Mouse (Mus musculus) hindbrain, embryonic 11.5 days (tissue): ENCODE measurements around the gene Scfd2. TPM values are rescaled to one million over a fixed set of nuclear protein-coding genes. Genes with fewer than 3 reads are reported as not detected.
A peak's percentile ranks its signal among the peaks of the same experiment; 100 is the strongest.

Source experiments
- ATAC-seq: fragments of 200-750 bp; cut with Nextera tagmentation; 2 replicates; pipeline ENCODE4 v1.8.0; 2017; ENCODE audit warnings: mild to moderate bottlenecking, moderate TSS enrichment, moderate library complexity; ENCODE audit not compliant: low FRiP score
- DNase-seq: peaks from one replicate; pipeline ENCODE4 v3.0.0-alpha.2; 2015; ENCODE audit warnings: low spot score
- H3K27ac ChIP-seq: fragments of 300-500 bp; sonication (generic); 2 replicates; pipeline ENCODE4 v1.5.1; 2014; ENCODE audit warnings: mild to moderate bottlenecking, low read depth, low read length
- H3K27me3 ChIP-seq: fragments of 300-500 bp; sonication (generic); 2 replicates; pipeline ENCODE4 v1.6.1; 2014; ENCODE audit warnings: mild to moderate bottlenecking, low read length, moderate library complexity, mixed read lengths; ENCODE audit not compliant: control insufficient read depth, insufficient read depth
- H3K36me3 ChIP-seq: fragments of 300-500 bp; sonication (generic); 2 replicates; pipeline ENCODE4 v1.6.1; 2014; ENCODE audit warnings: mild to moderate bottlenecking, low read length, moderate library complexity, mixed read lengths; ENCODE audit not compliant: control insufficient read depth, insufficient read depth
- H3K4me1 ChIP-seq: fragments of 300-500 bp; sonication (generic); replicated peaks from 2 replicates; pipeline ENCODE4 v1.6.1; 2014; ENCODE audit warnings: low read length, mixed read lengths; ENCODE audit not compliant: control insufficient read depth, insufficient read depth
- H3K4me2 ChIP-seq: fragments of 300-500 bp; sonication (generic); replicated peaks from 2 replicates; pipeline ENCODE4 v1.6.1; 2014; ENCODE audit warnings: mild to moderate bottlenecking, low read depth, low read length
- H3K4me3 ChIP-seq: fragments of 300-500 bp; sonication (generic); 2 replicates; pipeline ENCODE4 v1.5.1; 2014; ENCODE audit warnings: low read depth, low read length
- H3K9ac ChIP-seq: fragments of 300-500 bp; sonication (generic); 2 replicates; pipeline ENCODE4 v1.6.1; 2014; ENCODE audit warnings: low read depth, low read length
- H3K9me3 ChIP-seq: fragments of 300-500 bp; sonication (generic); 2 replicates; pipeline ENCODE4 v1.6.1; 2016; ENCODE audit warnings: low read length; ENCODE audit not compliant: control insufficient read depth
- WGBS: fragments of 180-500 bp; shearing (Covaris S2); extraction: QIAGEN DNeasy Blood & Tissue Kit; methylation state at CpG from one replicate; pipeline ENCODE4 v1.1.7; 2014; 5-methylcytosine and 5-hydroxymethylcytosine counted together
- polyA plus RNA-seq: library from polyadenylated mRNA; unstranded; fragments of >200 nt; fragmentation: Nextera tagmentation; extraction: Ambion mirVana; gene quantifications from 2 replicates; pipeline ENCODE4 v1.2.1, GENCODE M21; 2014

The Scfd2 gene
- polyA plus RNA-seq, 1 experiment from 2014 or later: 17.2 TPM

GRCm38 (mm10) chr5:74159906-74160305 is 371.7 kb downstream of the Scfd2 start:
- no peak overlapping the region for H3K4me3 ChIP-seq
- H3K9me3 ChIP-seq: no peaks in the 10 kb centered on the region
- H3K9ac ChIP-seq: no peak overlapping the region
- peaks cover 3% of the 10 kb centered on the region; the same call in 1 of the 2 replicates for H3K4me1 ChIP-seq
- no peak overlapping the region for H3K4me2 ChIP-seq
- H3K27ac ChIP-seq: no peak overlapping the region
- H3K36me3 ChIP-seq: no peaks in the 10 kb centered on the region
- H3K27me3 ChIP-seq: no peaks in the 10 kb centered on the region
- DNase-seq (no peak), ATAC-seq (no peak)
- WGBS: 55% methylated on average over 7 of the region's 7 CpGs

DNA sequence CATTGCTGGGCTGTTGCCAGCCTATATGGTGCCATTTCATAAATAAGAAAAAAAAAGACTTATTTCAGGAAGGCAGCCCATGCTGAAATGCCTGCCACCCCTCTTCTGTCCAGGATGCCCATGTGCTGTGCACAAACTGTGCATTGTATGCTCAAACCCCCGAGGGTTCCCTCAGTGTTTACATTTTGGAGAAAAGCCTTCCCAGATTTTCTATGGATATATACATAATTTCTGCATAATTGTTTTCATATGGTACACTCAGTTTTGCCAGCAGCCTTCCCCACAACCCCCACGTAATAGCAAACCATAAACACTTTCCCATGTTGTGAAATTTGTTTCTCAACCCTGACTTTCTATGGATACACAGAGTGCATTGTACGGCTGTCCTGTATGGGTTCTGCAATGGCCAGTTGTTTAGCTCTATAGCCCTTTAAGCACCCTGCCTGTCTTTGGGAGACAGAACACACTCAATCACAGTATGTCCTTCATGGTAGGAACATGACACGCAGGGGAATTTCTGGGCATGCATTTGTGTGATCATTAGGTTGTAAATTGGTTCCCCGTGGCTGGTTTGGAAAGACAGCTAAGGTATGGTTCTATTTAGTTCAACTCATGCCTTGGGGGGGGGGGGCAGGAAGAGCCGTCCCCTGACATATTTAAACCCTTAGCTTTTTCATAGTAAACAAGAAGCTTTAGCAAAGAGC is 372.5 kb downstream of the Scfd2 start:
- Histone ChIP-seq H3K9ac (no peak overlapping the region), H3K27me3 (no peaks in the 10 kb centered on the region), H3K36me3 (no peaks in the 10 kb centered on the region), H3K9me3 (no peaks in the 10 kb centered on the region), H3K4me3 (no peak overlapping the region), H3K4me1 (peaks cover 3% of the 10 kb centered on the region; the same call in 1 of the 2 replicates), H3K27ac (no peak overlapping the region), H3K4me2 (no peak overlapping the region)
- ATAC-seq (no peak), DNase-seq (no peak)
- WGBS: 83% methylated on average over 6 of the region's 6 CpGs

DNA sequence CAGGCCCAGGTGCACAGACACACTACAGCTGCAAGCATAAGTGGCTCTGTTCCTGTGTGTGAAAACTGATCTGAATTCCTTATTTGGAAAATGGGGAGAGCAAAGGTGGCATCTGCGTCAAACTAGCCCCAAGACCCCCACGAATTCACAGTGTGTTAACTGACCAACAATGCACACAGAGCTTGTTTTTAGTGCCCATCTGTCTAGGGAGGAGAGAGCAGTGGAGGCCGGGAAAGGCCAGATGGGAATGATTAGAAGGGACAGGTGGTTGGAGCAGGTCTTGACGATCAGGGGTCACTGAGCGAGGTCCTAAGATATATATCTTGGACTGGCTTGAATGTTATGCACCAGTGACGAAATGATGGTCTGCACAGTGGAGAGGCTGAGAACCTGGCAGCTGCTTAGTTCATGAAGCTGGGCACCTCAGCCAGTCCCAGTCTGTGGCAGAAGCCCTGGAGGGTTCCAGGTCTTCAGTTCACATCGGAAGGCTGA is 375.7 kb downstream of the Scfd2 start:
- Histone ChIP-seq H3K27me3 (no peaks in the 10 kb centered on the region), H3K4me3 (no peak overlapping the region), H3K9me3 (no peaks in the 10 kb centered on the region), H3K4me2 (no peak overlapping the region), H3K4me1 (no peaks in the 10 kb centered on the region), H3K36me3 (no peaks in the 10 kb centered on the region), H3K9ac (no peak overlapping the region), H3K27ac (no peak overlapping the region)
- 0 out of 2 replicates have a peak, but pooled peaks have one; percentile 22 for ATAC-seq
- 37% methylated on average over 7 of the region's 7 CpGs for WGBS
- DNase-seq: peak; percentile 27

Other genes starting within 250 kb of the Scfd2 start
- gene Fip1l1, start 3.7 kb upstream of the Scfd2 start, polyA plus RNA-seq: 86.8 and 94.1 TPM in 2 replicates
- 0.34 and 0.88 TPM in 2 replicates for gene Lnx1, start 171.2 kb upstream of the Scfd2 start, polyA plus RNA-seq